In the genomic region with DNA sequence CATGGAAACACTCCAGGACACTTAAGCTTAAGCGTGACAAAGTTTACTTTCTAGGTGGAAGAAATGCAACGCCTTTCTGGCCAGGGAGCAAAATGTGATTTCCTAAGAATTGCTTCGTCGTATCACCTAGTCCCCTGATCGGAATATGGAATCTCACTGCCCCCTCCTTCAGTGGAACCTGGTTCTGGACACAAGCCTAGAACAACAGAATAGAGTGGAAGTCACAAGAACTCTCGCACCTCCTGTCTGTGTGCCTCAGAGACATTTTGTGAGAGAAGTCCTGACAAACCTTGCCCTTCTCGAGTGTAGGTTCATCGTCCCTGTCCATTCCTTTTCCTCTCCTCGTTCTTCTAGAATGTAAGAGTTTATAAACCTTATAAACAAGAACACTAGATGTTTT, we compare ENCODE assay signal across 8 mouse cellular contexts. TPM values are rescaled to one million over a fixed set of nuclear protein-coding genes. Genes with fewer than 3 reads are reported as not detected.
DNase-seq lines count a peak whose midpoint lies in the region; ATAC-seq and TF ChIP-seq lines count a peak whose summit lies in the region.

No protein-coding gene starts in this region.

- TF ChIP-seq POLR2A in bone marrow, adult 2 months (IDR thresholded peaks at IDR 0.05; ENCODE audit: borderline replicate concordance, control insufficient read depth, low read depth, low read length), result no peak

- peaks cover 6% of the 10 kb centered on the region for H3K4me1 ChIP-seq in heart, embryonic 12.5 days (replicated peaks)
- H3K4me1 ChIP-seq in bone marrow, adult 2 months (ENCODE audit: control insufficient read depth, insufficient read depth, low read length), result 0 out of 2 replicates have a peak, but pooled peaks cover 1% of the 10 kb centered on the region
- H3K4me1 ChIP-seq in hindbrain, embryonic 14.5 days (replicated peaks; ENCODE audit: control insufficient read depth, insufficient read depth, low read length), result peaks cover 7% of the 10 kb centered on the region
- peaks cover 13% of the 10 kb centered on the region for H3K4me1 ChIP-seq in midbrain, embryonic 13.5 days (replicated peaks)

- H3K27me3 ChIP-seq in heart, embryonic 12.5 days (replicated peaks), result no peaks in the 10 kb centered on the region
- H3K27me3 ChIP-seq in hindbrain, embryonic 14.5 days (ENCODE audit: control insufficient read depth, insufficient read depth, low read length), result no peaks in the 10 kb centered on the region
- H3K27me3 ChIP-seq in midbrain, embryonic 13.5 days, result no peaks in the 10 kb centered on the region

- peak overlapping the region; percentile 72 for H3K4me3 ChIP-seq in heart, embryonic 12.5 days
- H3K4me3 ChIP-seq in bone marrow, adult 2 months (replicated peaks; ENCODE audit: control insufficient read depth, low read depth, low read length), result peak overlapping the region; percentile 24
- H3K4me3 ChIP-seq in hindbrain, embryonic 14.5 days (replicated peaks; ENCODE audit: low read length), result peak overlapping the region; percentile 48
- H3K4me3 ChIP-seq in midbrain, embryonic 13.5 days (replicated peaks), result peak overlapping the region; percentile 59

- H3K36me3 ChIP-seq in heart, embryonic 12.5 days, result peaks cover 13% of the 10 kb centered on the region
- H3K36me3 ChIP-seq in hindbrain, embryonic 14.5 days (replicated peaks; ENCODE audit: control insufficient read depth, insufficient read depth), result no peaks in the 10 kb centered on the region
- H3K36me3 ChIP-seq in midbrain, embryonic 13.5 days, result no peaks in the 10 kb centered on the region

- peak overlapping the region; percentile 86 for H3K9ac ChIP-seq in heart, embryonic 12.5 days
- peak overlapping the region; percentile 63 for H3K9ac ChIP-seq in hindbrain, embryonic 14.5 days
- H3K9ac ChIP-seq in midbrain, embryonic 13.5 days (replicated peaks), result peak overlapping the region; percentile 64

- 58% methylated on average over 9 of the region's 9 CpGs for WGBS in heart, embryonic 12.5 days
- WGBS in bone marrow, adult 2 months, result 50% methylated on average over 9 of the region's 9 CpGs
- WGBS in hindbrain, embryonic 14.5 days, result 71% methylated on average over 9 of the region's 9 CpGs
- 68% methylated on average over 9 of the region's 9 CpGs for WGBS in midbrain, embryonic 13.5 days

- H3K27ac ChIP-seq in heart, embryonic 12.5 days (ENCODE audit: poor library complexity, severe bottlenecking), result peak overlapping the region; percentile 90
- no peak overlapping the region for H3K27ac ChIP-seq in bone marrow, adult 2 months (ENCODE audit: control insufficient read depth, insufficient read depth, low read depth, low read length, poor library complexity)
- no peak overlapping the region for H3K27ac ChIP-seq in hindbrain, embryonic 14.5 days
- no peak overlapping the region for H3K27ac ChIP-seq in midbrain, embryonic 13.5 days

- no peak for ATAC-seq in heart, embryonic 12.5 days (ENCODE audit: insufficient number of reproducible peaks, low FRiP score)
- ATAC-seq in hindbrain, embryonic 14.5 days (ENCODE audit: low FRiP score), result no peak
- no peak for ATAC-seq in midbrain, embryonic 13.5 days

- DNase-seq in heart, adult 11 months, result no peak
- no peak for DNase-seq in hindbrain, embryonic 14.5 days (ENCODE audit: low spot score)
- DNase-seq in frontal cortex, postnatal 36 days (ENCODE audit: low spot score in 2 of 2), result no peak
- no peak for DNase-seq in embryo, embryonic 10 days (ENCODE audit: low spot score)
- no peak for DNase-seq in lung, postnatal 4 days

- H3K4me2 ChIP-seq in heart, embryonic 12.5 days, result peak overlapping the region; percentile 79
- H3K4me2 ChIP-seq in hindbrain, embryonic 14.5 days (replicated peaks), result peak overlapping the region; percentile 68
- H3K4me2 ChIP-seq in midbrain, embryonic 13.5 days (replicated peaks), result peak overlapping the region; percentile 69

- no peak for TF ChIP-seq CTCF in bone marrow, adult 2 months (IDR thresholded peaks at IDR 0.05; ENCODE audit: control insufficient read depth, insufficient read depth, low read length)

- H3K9me3 ChIP-seq in heart, embryonic 12.5 days (replicated peaks), result no peaks in the 10 kb centered on the region
- no peaks in the 10 kb centered on the region for H3K9me3 ChIP-seq in hindbrain, embryonic 14.5 days (ENCODE audit: control insufficient read depth, low read length)
- H3K9me3 ChIP-seq in midbrain, embryonic 13.5 days, result no peaks in the 10 kb centered on the region

RNA-seq across cellular contexts. Expression of gene Gm28557, which starts 0.7 kb away (rescaled TPM):
- polyA plus RNA-seq in heart, embryonic 12.5 days (2016; fragmentation: Nextera tagmentation; extraction: Ambion mirVana), result 2.1 TPM in 2 replicates
- 0.81 TPM in 1 of 2 replicates, not detected in the other for polyA plus RNA-seq in bone marrow, adult 2 months (2011; ENCODE audit: insufficient read depth, insufficient read length, low replicate concordance, missing spikeins)
- 1.8 and 2.4 TPM in 2 replicates for polyA plus RNA-seq in hindbrain, embryonic 14.5 days (2014; fragmentation: Nextera tagmentation; extraction: Ambion mirVana)
- 2.0 and 3.0 TPM in 2 replicates for polyA plus RNA-seq in midbrain, embryonic 13.5 days (2015; fragmentation: Nextera tagmentation; extraction: Ambion mirVana)

RNA-seq across cellular contexts. Expression of gene Rslcan18, which starts 8.4 kb away (rescaled TPM):
- polyA plus RNA-seq in heart, embryonic 12.5 days (2016; fragmentation: Nextera tagmentation; extraction: Ambion mirVana), result 0.31 and 0.56 TPM in 2 replicates
- 0.47 and 0.79 TPM in 2 replicates for polyA plus RNA-seq in bone marrow, adult 2 months (2011; ENCODE audit: insufficient read depth, insufficient read length, low replicate concordance, missing spikeins)
- 0.09 TPM in 1 of 2 replicates, not detected in the other for polyA plus RNA-seq in hindbrain, embryonic 14.5 days (2014; fragmentation: Nextera tagmentation; extraction: Ambion mirVana)
- polyA plus RNA-seq in midbrain, embryonic 13.5 days (2015; fragmentation: Nextera tagmentation; extraction: Ambion mirVana), result 0.08 TPM in 1 of 2 replicates, not detected in the other

RNA-seq across cellular contexts. Expression of gene Zfp708, which starts 9.9 kb away (rescaled TPM):
- polyA plus RNA-seq in heart, embryonic 12.5 days (2016; fragmentation: Nextera tagmentation; extraction: Ambion mirVana), result 3.0 and 3.9 TPM in 2 replicates
- not detected in 2 replicates for polyA plus RNA-seq in bone marrow, adult 2 months (2011; ENCODE audit: insufficient read depth, insufficient read length, low replicate concordance, missing spikeins)
- polyA plus RNA-seq in hindbrain, embryonic 14.5 days (2014; fragmentation: Nextera tagmentation; extraction: Ambion mirVana), result 9.7 and 11.0 TPM in 2 replicates
- polyA plus RNA-seq in midbrain, embryonic 13.5 days (2015; fragmentation: Nextera tagmentation; extraction: Ambion mirVana), result 9.5 and 10.1 TPM in 2 replicates

RNA-seq across cellular contexts. Expression of gene Zfp759, which starts 13.8 kb away (rescaled TPM):
- polyA plus RNA-seq in heart, embryonic 12.5 days (2016; fragmentation: Nextera tagmentation; extraction: Ambion mirVana), result 1.1 and 1.2 TPM in 2 replicates
- polyA plus RNA-seq in bone marrow, adult 2 months (2011; ENCODE audit: insufficient read depth, insufficient read length, low replicate concordance, missing spikeins), result 0.57 TPM in 1 of 2 replicates, not detected in the other
- 5.7 and 5.8 TPM in 2 replicates for polyA plus RNA-seq in hindbrain, embryonic 14.5 days (2014; fragmentation: Nextera tagmentation; extraction: Ambion mirVana)
- polyA plus RNA-seq in midbrain, embryonic 13.5 days (2015; fragmentation: Nextera tagmentation; extraction: Ambion mirVana), result 3.5 and 3.8 TPM in 2 replicates

RNA-seq across cellular contexts. Expression of gene Zfp712, which starts 46.7 kb away (rescaled TPM):
- polyA plus RNA-seq in heart, embryonic 12.5 days (2016; fragmentation: Nextera tagmentation; extraction: Ambion mirVana), result 2.7 and 2.8 TPM in 2 replicates
- polyA plus RNA-seq in bone marrow, adult 2 months (2011; ENCODE audit: insufficient read depth, insufficient read length, low replicate concordance, missing spikeins), result 0.42 and 0.49 TPM in 2 replicates
- 8.0 and 10.6 TPM in 2 replicates for polyA plus RNA-seq in hindbrain, embryonic 14.5 days (2014; fragmentation: Nextera tagmentation; extraction: Ambion mirVana)
- polyA plus RNA-seq in midbrain, embryonic 13.5 days (2015; fragmentation: Nextera tagmentation; extraction: Ambion mirVana), result 6.2 and 7.2 TPM in 2 replicates
